8 mouse cellular contexts compared by ENCODE assay signal in the genomic region with DNA sequence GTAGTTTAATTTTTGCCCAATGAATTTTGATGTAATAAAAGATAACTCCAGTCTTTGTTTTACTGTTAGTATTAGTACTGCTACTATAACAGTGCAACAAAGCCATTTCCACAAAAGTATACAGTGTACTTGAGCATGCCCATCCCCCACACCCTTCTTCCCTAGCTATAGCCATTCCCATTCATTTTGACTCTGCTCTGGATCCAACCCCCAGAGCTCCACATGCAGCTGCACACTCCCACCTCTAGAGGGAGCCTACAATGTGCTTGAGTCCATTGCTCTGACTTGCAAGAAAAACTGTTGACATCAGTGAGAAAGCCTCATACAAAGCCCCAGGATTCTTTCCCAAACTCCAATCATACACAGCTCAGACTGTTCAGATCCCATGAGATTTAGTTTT.
A peak's percentile ranks its signal among the peaks of the same experiment; 100 is the strongest.
DNase-seq lines count a peak whose midpoint lies in the region; ATAC-seq and TF ChIP-seq lines count a peak whose summit lies in the region.

No protein-coding gene starts in this region.

- no peak for ATAC-seq in liver, embryonic 11.5 days (replicated peaks; ENCODE audit: low FRiP score)

- peak; percentile 66 for TF ChIP-seq CTCF in liver, adult 2 months (IDR thresholded peaks at IDR 0.05; ENCODE audit: low read depth, low read length)
- peak; percentile 51; the same call in 1 of the 2 replicates for TF ChIP-seq CTCF in cortical plate, adult 2 months (IDR thresholded peaks at IDR 0.05; ENCODE audit: extremely low read depth, insufficient read depth, low read length)
- TF ChIP-seq CTCF in lung, adult 2 months (IDR thresholded peaks at IDR 0.05; ENCODE audit: insufficient read depth, low read length): peak; percentile 83

- no peak overlapping the region for H3K9ac ChIP-seq in liver, adult 2 months (ENCODE audit: low read depth, low read length)
- no peak overlapping the region for H3K9ac ChIP-seq in liver, embryonic 11.5 days (ENCODE audit: low read depth, low read length)

- no peak overlapping the region for H3K27ac ChIP-seq in liver, adult 2 months (replicated peaks; ENCODE audit: insufficient read depth, low read depth, low read length)
- H3K27ac ChIP-seq in liver, embryonic 11.5 days (ENCODE audit: low read depth, low read length): no peak overlapping the region
- no peak overlapping the region for H3K27ac ChIP-seq in cortical plate, adult 2 months (ENCODE audit: insufficient read depth, low read length)

- no peaks in the 10 kb centered on the region for H3K27me3 ChIP-seq in liver, adult 2 months (ENCODE audit: control insufficient read depth, insufficient read depth, low read length)
- no peaks in the 10 kb centered on the region for H3K27me3 ChIP-seq in liver, embryonic 11.5 days (replicated peaks; ENCODE audit: control insufficient read depth, insufficient read depth, low read length)

- TF ChIP-seq POLR2A in liver, adult 2 months (IDR thresholded peaks at IDR 0.05; ENCODE audit: extremely low read depth, insufficient read depth, low read length): no peak
- TF ChIP-seq POLR2A in cortical plate, adult 2 months (IDR thresholded peaks at IDR 0.05; ENCODE audit: extremely low read depth, insufficient read depth, low read length): no peak
- TF ChIP-seq POLR2A in lung, adult 2 months (IDR thresholded peaks at IDR 0.05; ENCODE audit: borderline replicate concordance, extremely low read depth, low read depth, low read length): no peak

- H3K79me2 ChIP-seq in liver, adult 2 months (ENCODE audit: control insufficient read depth, insufficient read depth, low read length): no peaks in the 10 kb centered on the region

- H3K36me3 ChIP-seq in liver, adult 2 months (ENCODE audit: control insufficient read depth, insufficient read depth, low read length): no peaks in the 10 kb centered on the region
- H3K36me3 ChIP-seq in liver, embryonic 11.5 days (ENCODE audit: control insufficient read depth, insufficient read depth, low read length): no peaks in the 10 kb centered on the region

- H3K4me1 ChIP-seq in liver, adult 2 months (ENCODE audit: control insufficient read depth, insufficient read depth, low read length): no peaks in the 10 kb centered on the region
- H3K4me1 ChIP-seq in liver, embryonic 11.5 days (replicated peaks; ENCODE audit: control insufficient read depth, insufficient read depth, low read length): no peaks in the 10 kb centered on the region
- no peaks in the 10 kb centered on the region for H3K4me1 ChIP-seq in cortical plate, adult 2 months (ENCODE audit: control insufficient read depth, insufficient read depth, low read length)
- no peaks in the 10 kb centered on the region for H3K4me1 ChIP-seq in lung, adult 2 months (ENCODE audit: control insufficient read depth, insufficient read depth, low read length)

- H3K4me2 ChIP-seq in liver, embryonic 11.5 days: no peak overlapping the region

- peak; percentile 17 to 67 for DNase-seq in adrenal gland, adult (ENCODE audit: inconsistent age in 2 of 2, low spot score in 1 of 2)
- no peak for DNase-seq in adrenal gland, adult 18-20 months (ENCODE audit: low spot score in 2 of 2)
- peak; percentile 30 for DNase-seq in liver, adult 2 months (ENCODE audit: extremely low read depth, low read depth, low spot score)
- DNase-seq in liver, embryonic 11.5 days (ENCODE audit: low spot score): no peak
- peak; percentile 26 for DNase-seq in lung, adult 2 months
- DNase-seq in layer of hippocampus, postnatal 14 days (ENCODE audit: low spot score in 2 of 2): no peak
- no peak for DNase-seq in ovary, postnatal 36 days (ENCODE audit: low spot score)

- H3K4me3 ChIP-seq in liver, adult 2 months (ENCODE audit: insufficient read depth, low read depth, low read length): no peak overlapping the region
- no peak overlapping the region for H3K4me3 ChIP-seq in liver, embryonic 11.5 days (ENCODE audit: low read depth, low read length)
- H3K4me3 ChIP-seq in cortical plate, adult 2 months (ENCODE audit: insufficient read depth, low read length): no peak overlapping the region
- H3K4me3 ChIP-seq in lung, adult 2 months (replicated peaks; ENCODE audit: extremely low read depth, low read depth, low read length): no peak overlapping the region

- H3K9me3 ChIP-seq in liver, embryonic 11.5 days (ENCODE audit: control insufficient read depth, low read length): no peaks in the 10 kb centered on the region

Comparison
In these comparisons a context has a peak if more than half of its experiments do, and no peak if none do; other contexts are left out.
1. DNase-seq: peak in adrenal gland, adult (2 of 2), liver, adult 2 months (single experiment) and lung, adult 2 months (single experiment); none in adrenal gland, adult 18-20 months (0 of 2), liver, embryonic 11.5 days (single experiment), layer of hippocampus, postnatal 14 days (0 of 2) and ovary, postnatal 36 days (single experiment).
2. Peak in every context shown above with its lines, with median percentiles within 50 percentile points of each other: CTCF ChIP-seq.